Mouse (Mus musculus): ENCODE results near the gene 9930111J21Rik1.
"Not testable (repeated sequence)": the region's sequence is repeated elsewhere in the genome, so short reads cannot be mapped to it uniquely, and the experiment has no call there.

9930111J21Rik1 gene

GRCm38 (mm10) chr11:48918380-48918779, 60.8 kb downstream of the 9930111J21Rik1 start:
- DNase-seq (ENCODE audit: low read depth, low spot score), result no peak

- DNase-seq (ENCODE audit: low read depth, low spot score), result no peak
Observed at GRCm38 (mm10) chr11:48913611-48914010, 65.6 kb downstream of the 9930111J21Rik1 start.

GRCm38 (mm10) chr11:48908459-48908858, 70.7 kb downstream of the 9930111J21Rik1 start:
- no peak for DNase-seq (ENCODE audit: low read depth, low spot score)

- no peak for DNase-seq (ENCODE audit: low read depth, low spot score)
Observed at GRCm38 (mm10) chr11:48902021-48902420, 77.2 kb downstream of the 9930111J21Rik1 start, which contains the start of gene Gm5431. Gm5431 (minus strand) TSS chr11:48902214.

- not testable (repeated sequence) for DNase-seq (ENCODE audit: low read depth, low spot score)
Observed at GRCm38 (mm10) chr11:48901567-48901930, 77.6 kb downstream of the 9930111J21Rik1 start.

- not testable (repeated sequence) for DNase-seq (ENCODE audit: low read depth, low spot score)
Observed at GRCm38 (mm10) chr11:48900654-48901566, 78.3 kb downstream of the 9930111J21Rik1 start.

GRCm38 (mm10) chr11:48898812-48899431, 80.3 kb downstream of the 9930111J21Rik1 start:
- DNase-seq (ENCODE audit: low read depth, low spot score), result no peak

Data from R1 (cell line).